Mouse (Mus musculus) adrenal gland, postnatal 36 days (tissue): ENCODE results near the gene Olfr104-ps. TPM values are rescaled to one million over a fixed set of nuclear protein-coding genes. Genes with fewer than 3 reads are reported as not detected.

Experiments
- DNase-seq, 2 experiments: peaks; one replicate each; pipeline ENCODE4 v3.0.0; 2021; ENCODE audit warnings: mixed read lengths in 1 of 2
- long read RNA-seq, 2 experiments: library from polyadenylated mRNA; stranded (forward); transcript quantifications; one replicate each; pipeline ENCODE4 v2.0.0; 2021; ENCODE audit warnings: borderline sequencing depth in 2 of 2
- total RNA-seq, 2 experiments: library from RNA; stranded (reverse); gene quantifications; 2 replicates each; pipeline ENCODE4 v1.2.3; 2021

The Olfr104-ps gene
- total RNA-seq = not detected
- long read RNA-seq, experiment 1 = 0 reads
- long read RNA-seq, experiment 2 = 0 reads

GRCm38 (mm10) chr17:37359282-37359681, at the start of gene Olfr104-ps:
TSS of gene Olfr104-ps (plus strand) at chr17:37359582.
- DNase-seq = no peak

GRCm38 (mm10) chr17:37310146-37310699, 49.2 kb upstream of the Olfr104-ps start:
- no peak for DNase-seq

GRCm38 (mm10) chr17:37316954-37317353, 42.4 kb upstream of the Olfr104-ps start, which contains the start of gene Olfr102:
TSS of gene Olfr102 (minus strand) at chr17:37317054.
- DNase-seq = no peak

GRCm38 (mm10) chr17:37339598-37339997, 19.8 kb upstream of the Olfr104-ps start, which contains the start of gene Olfr103:
TSS of gene Olfr103 (minus strand) at chr17:37339698.
- no peak for DNase-seq

- no peak for DNase-seq
Observed at GRCm38 (mm10) chr17:37378733-37379132, 19.4 kb downstream of the Olfr104-ps start, which contains the start of gene Olfr105-ps. TSS of gene Olfr105-ps (plus strand) at chr17:37379033.

GRCm38 (mm10) chr17:37390093-37390492, 30.7 kb downstream of the Olfr104-ps start, which contains the start of gene Olfr106-ps:
TSS of gene Olfr106-ps (plus strand) at chr17:37390393.
- no peak for DNase-seq

- DNase-seq = no peak
Observed at GRCm38 (mm10) chr17:37398926-37399325, 39.5 kb downstream of the Olfr104-ps start, which contains the start of gene Olfr107. TSS of gene Olfr107 (plus strand) at chr17:37399226.

- DNase-seq = no peak
Observed at GRCm38 (mm10) chr17:37413380-37413779, 54.0 kb downstream of the Olfr104-ps start.

Other genes starting within 250 kb of the Olfr104-ps start
- not detected for gene Olfr92, start 239.5 kb upstream of the Olfr104-ps start, total RNA-seq
- gene Olfr93, start 198.1 kb upstream of the Olfr104-ps start, total RNA-seq = not detected
- under 1 TPM in 1 of 2 experiments, not detected in 1; 0.56 TPM for gene Ubd, start 165.7 kb upstream of the Olfr104-ps start, total RNA-seq
- gene Olfr94, start 158.6 kb upstream of the Olfr104-ps start, total RNA-seq = not detected
- gene Olfr95, start 146.5 kb upstream of the Olfr104-ps start, total RNA-seq = not detected
- not detected for gene Olfr96, start 139.4 kb upstream of the Olfr104-ps start, total RNA-seq
- not detected for gene Olfr97, start 122.3 kb upstream of the Olfr104-ps start, total RNA-seq
- not detected for gene Olfr98, start 95.8 kb upstream of the Olfr104-ps start, total RNA-seq
- 1 to 10 TPM; 3.8 to 5.3 TPM for gene H2-M3, start 89.4 kb upstream of the Olfr104-ps start, total RNA-seq
- not detected for gene Olfr99, start 76.1 kb upstream of the Olfr104-ps start, total RNA-seq
- gene Olfr101, start 55.3 kb upstream of the Olfr104-ps start, total RNA-seq = not detected
- gene Olfr102, start 42.5 kb upstream of the Olfr104-ps start, total RNA-seq = not detected
- gene Olfr103, start 19.9 kb upstream of the Olfr104-ps start, total RNA-seq = not detected
- gene Olfr105-ps, start 19.5 kb downstream of the Olfr104-ps start, total RNA-seq = not detected
- gene Olfr106-ps, start 30.8 kb downstream of the Olfr104-ps start, total RNA-seq = not detected
- gene Olfr107, start 39.6 kb downstream of the Olfr104-ps start, total RNA-seq = not detected
- gene Olfr108, start 85.9 kb downstream of the Olfr104-ps start, total RNA-seq = not detected
- gene Olfr109, start 99.3 kb downstream of the Olfr104-ps start, total RNA-seq = not detected
- gene H2-M2, start 124.0 kb downstream of the Olfr104-ps start, total RNA-seq = not detected
- not detected for gene Olfr110, start 132.9 kb downstream of the Olfr104-ps start, total RNA-seq
- not detected for gene Olfr111, start 148.4 kb downstream of the Olfr104-ps start, total RNA-seq
- not detected for gene Olfr112, start 209.9 kb downstream of the Olfr104-ps start, total RNA-seq
- gene Olfr113, start 218.1 kb downstream of the Olfr104-ps start, total RNA-seq = not detected
- not detected for gene Olfr114, start 233.2 kb downstream of the Olfr104-ps start, total RNA-seq